In the genomic region with DNA sequence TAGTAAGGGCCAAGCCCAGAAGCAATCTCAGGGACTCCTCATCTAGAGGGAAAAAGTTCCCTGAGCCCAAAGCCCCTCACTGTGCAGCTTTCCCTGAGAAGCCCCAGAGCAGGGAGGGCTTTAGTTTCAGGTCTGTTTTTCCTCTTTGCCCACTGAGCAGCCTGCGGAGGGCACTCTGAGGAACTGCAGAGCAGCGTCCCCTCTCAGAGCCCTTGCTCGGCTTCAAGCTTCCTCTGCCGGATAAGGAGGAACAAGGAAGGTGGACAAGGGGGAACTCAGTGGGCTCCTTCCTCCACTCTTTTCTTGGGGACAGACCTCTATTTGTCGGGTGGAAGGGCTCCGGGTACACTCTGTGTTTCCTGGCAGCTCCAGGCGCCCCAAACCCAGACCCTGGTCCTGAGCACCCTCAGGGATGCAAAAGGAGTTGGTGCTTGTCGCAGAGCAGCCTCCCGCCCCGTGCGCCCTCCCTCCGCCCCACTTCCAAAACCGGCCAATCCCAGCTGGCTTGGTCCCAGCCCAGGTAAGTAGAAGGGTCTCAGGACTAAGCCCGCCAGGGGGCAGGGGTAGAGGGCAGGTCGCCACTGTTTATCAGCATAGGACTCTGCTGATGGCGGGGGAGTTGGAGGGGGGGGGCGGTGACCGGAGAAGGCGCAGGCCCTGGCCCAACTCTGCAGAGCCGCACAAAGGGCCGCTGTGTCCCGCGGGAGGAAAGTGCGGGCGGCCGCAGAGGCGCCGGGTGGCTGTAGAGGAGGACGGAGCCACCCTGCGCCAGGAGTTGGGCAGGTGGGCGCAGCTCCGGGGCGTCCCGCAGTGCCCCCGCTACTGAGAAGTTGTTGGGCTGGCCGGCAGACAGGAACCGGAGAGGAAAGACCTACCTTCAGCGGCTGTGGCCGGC, we compare ENCODE assay signal across 7 mouse cellular contexts. TPM values are rescaled to one million over a fixed set of nuclear protein-coding genes. Genes with fewer than 3 reads are reported as not detected.
DNase-seq lines count a peak whose midpoint lies in the region; ATAC-seq and TF ChIP-seq lines count a peak whose summit lies in the region.

No protein-coding gene starts in this region.

- H3K4me1 ChIP-seq in cortical plate, adult 2 months (ENCODE audit: control insufficient read depth, insufficient read depth, low read length), result no peaks in the 10 kb centered on the region
- peaks cover 10% of the 10 kb centered on the region for H3K4me1 ChIP-seq in limb, embryonic 14.5 days (ENCODE audit: control insufficient read depth, insufficient read depth, low read length)
- H3K4me1 ChIP-seq in neural tube, embryonic 12.5 days, result peaks cover 42% of the 10 kb centered on the region

- H3K9ac ChIP-seq in limb, embryonic 14.5 days (ENCODE audit: low read depth, low read length, severe bottlenecking), result peak overlapping the region; percentile 76
- H3K9ac ChIP-seq in neural tube, embryonic 12.5 days, result peak overlapping the region; percentile 89

- intact Hi-C loops in heart, postnatal 10 days (cut with DNase I), result no loop called here

- ATAC-seq in limb, embryonic 14.5 days (ENCODE audit: low FRiP score, low read depth), result peak; percentile 42; the same call in 1 of the 2 replicates
- ATAC-seq in neural tube, embryonic 12.5 days (ENCODE audit: low FRiP score, low read depth), result peak; percentile 56
- ATAC-seq in activated CD4-positive, CD25-positive, alpha-beta regulatory T cell, adult 4 months, result no peak

- no peak for TF ChIP-seq POLR2A in cortical plate, adult 2 months (IDR thresholded peaks at IDR 0.05; ENCODE audit: extremely low read depth, insufficient read depth, low read length)
- TF ChIP-seq POLR2A in limb, embryonic 14.5 days (IDR thresholded peaks at IDR 0.05; ENCODE audit: borderline replicate concordance, extremely low read depth, insufficient read depth, insufficient read length), result no peak

- DNase-seq in thymus, postnatal 4 days, result peak; percentile 11
- no peak for DNase-seq in thymus, postnatal 14 days
- DNase-seq in heart, postnatal 10 days, result peak; percentile 12 to 16
- DNase-seq in limb, embryonic 14.5 days (ENCODE audit: low spot score), result no peak

- H3K36me3 ChIP-seq in limb, embryonic 14.5 days (ENCODE audit: control insufficient read depth, insufficient read depth, low read length), result 0 out of 2 replicates have a peak, but pooled peaks cover 3% of the 10 kb centered on the region
- peaks cover 3% of the 10 kb centered on the region; the same call in 1 of the 2 replicates for H3K36me3 ChIP-seq in neural tube, embryonic 12.5 days

- no peak for TF ChIP-seq CTCF in cortical plate, adult 2 months (IDR thresholded peaks at IDR 0.05; ENCODE audit: extremely low read depth, insufficient read depth, low read length)

- 2% methylated on average over 32 of the region's 39 CpGs for WGBS in limb, embryonic 14.5 days
- under 1% methylated on average over 38 of the region's 39 CpGs for WGBS in neural tube, embryonic 12.5 days

- H3K4me3 ChIP-seq in cortical plate, adult 2 months (ENCODE audit: insufficient read depth, low read length), result peak overlapping the region; percentile 61
- H3K4me3 ChIP-seq in limb, embryonic 14.5 days (replicated peaks; ENCODE audit: low read length), result peak overlapping the region; percentile 62
- peak overlapping the region; percentile 82 for H3K4me3 ChIP-seq in neural tube, embryonic 12.5 days

- H3K4me2 ChIP-seq in limb, embryonic 14.5 days (replicated peaks; ENCODE audit: low read depth, low read length, severe bottlenecking), result peak overlapping the region; percentile 97
- peak overlapping the region; percentile 97 for H3K4me2 ChIP-seq in neural tube, embryonic 12.5 days (replicated peaks)

- peak overlapping the region; percentile 89 for H3K27ac ChIP-seq in cortical plate, adult 2 months (ENCODE audit: insufficient read depth, low read length)
- peak overlapping the region; percentile 90 for H3K27ac ChIP-seq in limb, embryonic 14.5 days (replicated peaks; ENCODE audit: low read depth, low read length)
- H3K27ac ChIP-seq in neural tube, embryonic 12.5 days, result peak overlapping the region; percentile 93

- H3K9me3 ChIP-seq in limb, embryonic 14.5 days (ENCODE audit: control insufficient read depth, low read length), result no peaks in the 10 kb centered on the region
- H3K9me3 ChIP-seq in neural tube, embryonic 12.5 days, result no peaks in the 10 kb centered on the region

- H3K27me3 ChIP-seq in limb, embryonic 14.5 days (ENCODE audit: control insufficient read depth, insufficient read depth, low read length), result no peaks in the 10 kb centered on the region
- peaks cover 21% of the 10 kb centered on the region; the same call in 1 of the 2 replicates for H3K27me3 ChIP-seq in neural tube, embryonic 12.5 days (replicated peaks)

RNA-seq across cellular contexts. Expression of a gene that starts 31.9 kb away (rescaled TPM):
- 46.9 and 53.6 TPM in 2 replicates for polyA plus RNA-seq in cortical plate, adult 2 months (2012; rRNA removed)
- total RNA-seq in heart, postnatal 10 days (2021), result 10 to 100 TPM; 12.2 to 15.9 TPM
- 6.4 and 11.8 TPM in 2 replicates for polyA plus RNA-seq in limb, embryonic 14.5 days (2012; rRNA removed)
- polyA plus RNA-seq in limb, embryonic 14.5 days (2014; fragmentation: Nextera tagmentation; extraction: Ambion mirVana), result 5.0 and 5.3 TPM in 2 replicates
- 15.0 and 15.2 TPM in 2 replicates for polyA plus RNA-seq in neural tube, embryonic 12.5 days (2016; fragmentation: Nextera tagmentation; extraction: Ambion mirVana)
- 1 to 10 TPM; 1.1 to 1.3 TPM for polyA plus RNA-seq in activated CD4-positive, CD25-positive, alpha-beta regulatory T cell, adult 4 months (2017; shearing (Covaris generic))

Comparison
In these comparisons a context has a peak if more than half of its experiments do, and no peak if none do; other contexts are left out.
1. DNase-seq: peak in thymus, postnatal 4 days (single experiment) and heart, postnatal 10 days (2 of 2); none in thymus, postnatal 14 days (single experiment) and limb, embryonic 14.5 days (single experiment).
2. Peak in every context shown above with its lines, with median percentiles within 50 percentile points of each other: H3K27ac ChIP-seq and H3K4me3 ChIP-seq.